Mouse (Mus musculus): ENCODE measurements around the gene Ccdc159. TPM values are rescaled to one million over a fixed set of nuclear protein-coding genes. Genes with fewer than 3 reads are reported as not detected.

Ccdc159 gene
- total and polyA plus RNA-seq, 2 experiments from 2014 or later, result 5.2 to 6.6 TPM

- Histone ChIP-seq H3K9ac (replicated peaks; ENCODE audit: low read length, poor library complexity, severe bottlenecking) (no peak within 1 kb of the TSS), H3K27ac (ENCODE audit: low read depth, low read length) (no peak within 1 kb of the TSS), H3K36me3 (ENCODE audit: insufficient read depth, low read length) (no peaks in the 10 kb centered on the region; the same call in 1 of the 2 replicates), H3K4me3 (ENCODE audit: low read depth, low read length) (peak within 1 kb of the TSS; percentile 35), H3K4me2 (ENCODE audit: low read depth, low read length, poor library complexity, severe bottlenecking) (peak within 1 kb of the TSS; percentile 74), H3K4me1 (ENCODE audit: insufficient read depth, low read length) (peaks cover 13% of the 10 kb centered on the region; the same call in 1 of the 2 replicates), H3K27me3 (ENCODE audit: insufficient read depth, low read length) (peaks cover 23% of the 10 kb centered on the region), H3K9me3 (ENCODE audit: low read length) (no peaks in the 10 kb centered on the region)
- no peak for DNase-seq (ENCODE audit: low spot score)
- no peak for TF ChIP-seq CTCF (IDR thresholded peaks at IDR 0.05)
- WGBS, result 13% methylated on average over 8 of the region's 8 CpGs
- ATAC-seq (ENCODE audit: low FRiP score), result no peak
Measured at GRCm38 (mm10) chr9:21963417-21963816, 36.1 kb downstream of the Ccdc159 start, which contains the start of gene Epor. TSS of gene Epor (minus strand) at chr9:21963506.

- ATAC-seq (ENCODE audit: low FRiP score) (no peak), DNase-seq (ENCODE audit: low spot score) (no peak)
- no peaks in the 10 kb centered on the region for H3K9me3 ChIP-seq (ENCODE audit: low read length)
- no peaks in the 10 kb centered on the region for H3K27me3 ChIP-seq (ENCODE audit: insufficient read depth, low read length)
- H3K4me3 ChIP-seq (ENCODE audit: low read depth, low read length), result no peak overlapping the region
- 72% methylated on average over 6 of the region's 6 CpGs for WGBS
- no peaks in the 10 kb centered on the region for H3K4me1 ChIP-seq (ENCODE audit: insufficient read depth, low read length)
- no peak for TF ChIP-seq CTCF (IDR thresholded peaks at IDR 0.05)
- no peak overlapping the region for H3K4me2 ChIP-seq (ENCODE audit: low read depth, low read length, poor library complexity, severe bottlenecking)
- H3K9ac ChIP-seq (replicated peaks; ENCODE audit: low read length, poor library complexity, severe bottlenecking), result no peak overlapping the region
- no peak overlapping the region for H3K27ac ChIP-seq (ENCODE audit: low read depth, low read length)
- H3K36me3 ChIP-seq (ENCODE audit: insufficient read depth, low read length), result no peaks in the 10 kb centered on the region
Measured at GRCm38 (mm10) chr9:21968883-21969282, 41.6 kb downstream of the Ccdc159 start.

GRCm38 (mm10) chr9:21969304-21969703 lies 42.0 kb downstream of the Ccdc159 start:
- H3K4me1 ChIP-seq (ENCODE audit: insufficient read depth, low read length), result no peaks in the 10 kb centered on the region
- ATAC-seq (ENCODE audit: low FRiP score) (no peak), DNase-seq (ENCODE audit: low spot score) (no peak)
- H3K9me3 ChIP-seq (ENCODE audit: low read length), result no peaks in the 10 kb centered on the region
- H3K9ac ChIP-seq (replicated peaks; ENCODE audit: low read length, poor library complexity, severe bottlenecking), result no peak overlapping the region
- TF ChIP-seq CTCF (IDR thresholded peaks at IDR 0.05), result no peak
- no peak overlapping the region for H3K27ac ChIP-seq (ENCODE audit: low read depth, low read length)
- no peak overlapping the region for H3K4me2 ChIP-seq (ENCODE audit: low read depth, low read length, poor library complexity, severe bottlenecking)
- 88% methylated on average over 4 of the region's 4 CpGs for WGBS
- H3K36me3 ChIP-seq (ENCODE audit: insufficient read depth, low read length), result no peaks in the 10 kb centered on the region
- H3K4me3 ChIP-seq (ENCODE audit: low read depth, low read length), result no peak overlapping the region
- H3K27me3 ChIP-seq (ENCODE audit: insufficient read depth, low read length), result no peaks in the 10 kb centered on the region

DNA sequence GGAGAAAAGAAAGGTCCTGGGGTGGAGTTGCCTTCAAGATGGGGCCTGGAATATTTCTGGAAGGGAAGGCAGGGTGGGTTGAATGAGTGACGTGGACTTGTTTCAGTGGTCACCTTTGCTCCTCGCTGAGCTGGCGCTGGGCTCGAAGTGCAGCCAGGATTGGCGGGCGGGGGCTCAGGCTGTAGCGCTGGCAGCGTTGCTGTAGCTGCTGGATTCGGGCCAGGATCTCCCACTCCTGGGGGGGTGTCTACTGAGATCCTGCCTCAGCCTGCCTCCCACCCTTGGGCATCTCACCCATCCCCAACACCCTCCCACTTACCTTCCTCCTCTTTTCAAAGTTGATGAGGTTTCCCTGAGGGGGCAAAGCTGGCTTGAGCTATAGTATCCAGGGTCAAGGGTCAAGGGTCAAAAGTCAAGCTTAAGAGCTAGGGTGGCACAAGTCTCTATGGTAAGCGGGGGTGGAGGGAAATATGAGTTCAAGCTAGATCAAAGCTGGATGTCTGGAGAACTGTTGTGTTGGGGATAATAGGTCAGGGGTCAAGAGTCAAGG lies 49.4 kb downstream of the Ccdc159 start:
- H3K36me3 ChIP-seq (ENCODE audit: insufficient read depth, low read length), result no peaks in the 10 kb centered on the region
- no peak for TF ChIP-seq CTCF (IDR thresholded peaks at IDR 0.05)
- no peaks in the 10 kb centered on the region for H3K9me3 ChIP-seq (ENCODE audit: low read length)
- H3K4me3 ChIP-seq (ENCODE audit: low read depth, low read length), result no peak overlapping the region
- DNase-seq (ENCODE audit: low spot score), result no peak
- H3K4me2 ChIP-seq (ENCODE audit: low read depth, low read length, poor library complexity, severe bottlenecking), result no peak overlapping the region
- no peaks in the 10 kb centered on the region for H3K27me3 ChIP-seq (ENCODE audit: insufficient read depth, low read length)
- H3K9ac ChIP-seq (replicated peaks; ENCODE audit: low read length, poor library complexity, severe bottlenecking), result no peak overlapping the region
- ATAC-seq (ENCODE audit: low FRiP score), result no peak
- 85% methylated on average over 10 of the region's 10 CpGs for WGBS
- no peak overlapping the region for H3K27ac ChIP-seq (ENCODE audit: low read depth, low read length)
- no peaks in the 10 kb centered on the region for H3K4me1 ChIP-seq (ENCODE audit: insufficient read depth, low read length)

GRCm38 (mm10) chr9:21977331-21977730 lies 50.1 kb downstream of the Ccdc159 start:
- Histone ChIP-seq H3K27ac (ENCODE audit: low read depth, low read length) (no peak overlapping the region), H3K4me1 (ENCODE audit: insufficient read depth, low read length) (no peaks in the 10 kb centered on the region), H3K9ac (replicated peaks; ENCODE audit: low read length, poor library complexity, severe bottlenecking) (no peak overlapping the region), H3K4me3 (ENCODE audit: low read depth, low read length) (no peak overlapping the region), H3K27me3 (ENCODE audit: insufficient read depth, low read length) (no peaks in the 10 kb centered on the region), H3K36me3 (ENCODE audit: insufficient read depth, low read length) (no peaks in the 10 kb centered on the region), H3K4me2 (ENCODE audit: low read depth, low read length, poor library complexity, severe bottlenecking) (no peak overlapping the region), H3K9me3 (ENCODE audit: low read length) (no peaks in the 10 kb centered on the region)
- TF ChIP-seq CTCF (IDR thresholded peaks at IDR 0.05), result no peak
- ATAC-seq (ENCODE audit: low FRiP score) (no peak), DNase-seq (ENCODE audit: low spot score) (no peak)
- 78% methylated on average over 5 of the region's 5 CpGs for WGBS

- peak; percentile 54 for TF ChIP-seq CTCF (IDR thresholded peaks at IDR 0.05)
- Histone ChIP-seq H3K27me3 (ENCODE audit: insufficient read depth, low read length) (no peaks in the 10 kb centered on the region), H3K27ac (ENCODE audit: low read depth, low read length) (no peak overlapping the region), H3K9me3 (ENCODE audit: low read length) (no peaks in the 10 kb centered on the region), H3K9ac (replicated peaks; ENCODE audit: low read length, poor library complexity, severe bottlenecking) (no peak overlapping the region), H3K4me2 (ENCODE audit: low read depth, low read length, poor library complexity, severe bottlenecking) (no peak overlapping the region), H3K36me3 (ENCODE audit: insufficient read depth, low read length) (no peaks in the 10 kb centered on the region), H3K4me3 (ENCODE audit: low read depth, low read length) (no peak overlapping the region), H3K4me1 (ENCODE audit: insufficient read depth, low read length) (no peaks in the 10 kb centered on the region)
- ATAC-seq (ENCODE audit: low FRiP score), result no peak
- no peak for DNase-seq (ENCODE audit: low spot score)
- WGBS, result 17% methylated on average over 2 of the region's 2 CpGs
Measured at GRCm38 (mm10) chr9:21977972-21978371, 50.7 kb downstream of the Ccdc159 start.

Data from midbrain, postnatal 0 days (tissue).